Mouse (Mus musculus): ENCODE measurements at regions not wholly inside any gene's neighbourhood (a gene's known extent, or its start where the extent isn't known, plus 50 kb on each side); places are given as distances from the start of the nearest gene placed in this dataset.

DNA sequence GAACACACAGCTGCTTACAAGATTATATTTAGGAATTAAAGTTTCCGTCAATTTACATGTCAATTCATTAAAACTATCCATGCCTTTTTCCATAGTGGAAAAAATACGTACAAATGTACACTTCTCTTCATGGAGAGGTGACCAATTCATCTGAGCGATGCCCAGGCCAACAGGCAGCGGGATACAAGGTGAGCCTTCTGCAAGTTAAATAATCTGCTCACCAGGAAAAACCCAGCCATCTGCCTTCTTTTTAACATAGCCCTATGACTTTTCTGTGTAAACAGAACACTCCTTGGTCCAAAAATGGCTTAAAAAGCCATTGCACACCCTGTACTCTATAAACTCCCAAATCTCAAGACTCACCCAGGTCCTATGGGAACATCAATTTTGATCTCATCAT, 51.5 kb upstream of the Cypt12 start:
- TF ChIP-seq CTCF (IDR thresholded peaks at IDR 0.05; ENCODE audit: low read depth) (no peak), EP300 (IDR thresholded peaks at IDR 0.05; ENCODE audit: low read depth) (no peak)
